Mouse (Mus musculus): ENCODE results near the gene Efl1.
"Not testable (repeated sequence)": the region's sequence is repeated elsewhere in the genome, so short reads cannot be mapped to it uniquely, and the experiment has no call there.

DNA sequence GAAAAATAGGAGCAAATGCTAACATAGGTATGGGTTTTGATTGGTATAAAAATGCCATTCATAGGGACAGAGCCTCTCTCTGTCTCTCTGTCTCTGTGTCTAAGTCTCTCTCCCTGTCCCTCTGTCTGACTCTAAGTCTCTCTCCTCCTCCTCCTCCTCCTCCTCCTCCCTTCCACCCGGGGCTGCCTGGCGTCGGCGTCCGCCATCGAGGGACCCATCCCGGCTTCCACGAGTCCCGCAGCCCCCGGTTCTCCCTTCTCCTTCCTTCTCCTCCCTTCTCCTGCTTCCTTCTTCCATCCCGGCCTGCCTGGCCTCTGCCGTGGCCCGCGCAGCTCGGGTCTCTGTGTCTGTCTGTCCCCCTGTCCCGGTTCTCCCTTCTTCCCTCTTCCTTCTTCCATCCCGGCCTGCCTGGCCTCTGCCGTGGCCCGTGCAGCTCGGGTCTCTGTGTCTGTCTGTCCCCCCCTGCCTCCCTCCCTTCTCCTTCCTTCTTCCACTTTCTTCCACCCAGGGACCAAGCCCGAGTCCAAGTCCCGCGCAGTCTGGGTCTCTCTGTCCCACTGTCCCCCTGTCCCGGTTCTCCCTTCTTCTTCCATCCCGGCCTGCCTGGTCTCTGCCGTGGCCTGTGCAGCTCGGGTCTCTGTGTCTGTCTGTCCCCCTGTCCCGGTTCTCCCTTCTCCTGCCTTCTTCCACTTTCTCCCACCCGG is 122.7 kb downstream of the Efl1 start:
- not testable (repeated sequence) for TF ChIP-seq CTCF (conservative IDR thresholded peaks at IDR 0.05; ENCODE audit: insufficient read depth, insufficient read length, low read depth, low read length); POLR2A (IDR thresholded peaks at IDR 0.05; ENCODE audit: low read depth, low read length)
